Mouse (Mus musculus) right cerebral cortex, postnatal 10 days (tissue): ENCODE data around the gene Edar.
A peak's percentile ranks its signal among the peaks of the same experiment; 100 is the strongest.
"Not testable (repeated sequence)": the region's sequence is repeated elsewhere in the genome, so short reads cannot be mapped to it uniquely, and the experiment has no call there.

ENCODE experiments used
- DNase-seq, 2 experiments: peaks; one replicate each; pipeline ENCODE4 v3.0.0; 2021; ENCODE audit warnings: low spot score in 2 of 2

Gene Edar

DNA sequence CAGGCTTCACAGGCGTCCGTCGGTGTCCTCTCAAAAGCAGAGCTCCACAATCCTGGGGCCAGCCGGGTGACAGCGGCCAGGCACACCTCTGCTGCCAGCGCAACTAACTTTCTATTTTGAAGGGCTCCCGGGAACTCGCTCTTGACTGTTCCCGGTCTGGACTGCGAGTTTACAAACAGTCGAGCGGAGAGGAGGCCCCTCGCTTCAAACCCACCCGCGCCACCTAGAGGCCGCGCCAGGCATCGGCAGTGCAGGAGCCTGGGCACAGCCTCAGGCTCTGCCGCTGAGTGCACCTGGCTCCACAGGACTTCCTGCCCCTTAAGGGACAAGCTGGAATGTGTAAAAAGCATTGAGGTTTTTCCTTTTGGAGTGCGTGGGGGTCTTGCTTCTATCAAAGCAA, at the start of gene Edar:
Gene Edar (minus strand): TSS at position 122 of the 400 bp plus-strand sequence.
- DNase-seq: peak; percentile 73 to 87

DNA sequence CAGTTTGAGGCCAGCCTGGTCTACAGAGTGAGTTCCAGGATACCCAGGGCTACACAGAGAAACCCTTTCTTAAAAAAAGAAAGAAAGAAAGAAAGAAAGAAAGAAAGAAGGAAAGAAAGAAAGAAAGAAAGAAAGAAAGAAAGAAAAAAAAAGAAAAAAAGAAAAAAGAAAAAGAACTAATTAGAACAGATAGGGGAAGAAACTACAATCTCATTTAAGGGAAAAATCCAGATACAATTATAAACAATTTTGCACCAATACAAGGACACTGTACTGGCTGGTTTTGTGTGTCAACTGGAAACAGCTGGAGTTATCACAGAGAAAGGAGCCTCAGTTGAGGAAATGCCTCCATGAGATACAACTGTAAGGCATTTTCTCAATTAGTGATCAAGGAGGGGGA, 42.7 kb upstream of the Edar start, which contains the start of gene Gm17542:
Gene Gm17542 (minus strand): TSS at position 101 of the 400 bp plus-strand sequence.
- not testable (repeated sequence) for DNase-seq

DNA sequence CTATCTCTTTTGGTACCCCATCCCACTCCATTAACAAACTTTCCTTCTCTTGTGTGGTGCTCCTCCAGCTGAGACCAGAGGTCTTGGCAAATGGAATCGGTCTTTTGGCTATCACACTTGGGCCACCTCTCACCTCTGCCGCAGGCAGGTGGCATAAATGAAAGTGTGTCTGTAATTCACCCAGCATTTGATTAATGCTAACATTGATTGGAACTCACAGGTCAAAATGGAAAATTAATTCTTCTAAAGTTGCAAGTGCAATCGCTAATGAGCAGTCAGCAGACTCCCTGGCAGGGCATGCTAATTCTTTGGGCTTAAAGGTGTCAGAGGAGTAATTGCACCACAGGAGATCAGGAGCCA, 39.3 kb upstream of the Edar start:
- no peak for DNase-seq

- DNase-seq: no peak
Measured at GRCm38 (mm10) chr10:58713855-58714788, 38.7 kb upstream of the Edar start.

DNA sequence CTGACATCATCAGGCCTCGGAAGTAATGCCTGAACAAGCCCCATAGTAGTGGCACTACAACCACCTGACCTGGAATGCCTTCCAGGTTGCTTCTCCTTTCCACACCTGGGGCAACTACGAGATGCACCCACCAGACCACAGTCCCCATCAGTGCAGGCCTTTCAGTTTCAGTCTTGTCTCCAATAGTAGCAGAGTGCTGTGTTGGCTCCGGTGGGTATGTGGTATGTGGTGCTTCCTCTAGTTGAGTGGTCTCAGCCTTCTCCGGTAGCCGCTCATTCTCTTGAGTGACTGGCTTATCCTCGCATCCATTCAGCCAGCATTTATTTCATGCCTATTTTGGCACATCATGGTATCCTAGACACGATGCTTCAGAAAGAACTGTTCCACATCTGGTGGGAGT, 37.8 kb upstream of the Edar start:
- DNase-seq: no peak

DNA sequence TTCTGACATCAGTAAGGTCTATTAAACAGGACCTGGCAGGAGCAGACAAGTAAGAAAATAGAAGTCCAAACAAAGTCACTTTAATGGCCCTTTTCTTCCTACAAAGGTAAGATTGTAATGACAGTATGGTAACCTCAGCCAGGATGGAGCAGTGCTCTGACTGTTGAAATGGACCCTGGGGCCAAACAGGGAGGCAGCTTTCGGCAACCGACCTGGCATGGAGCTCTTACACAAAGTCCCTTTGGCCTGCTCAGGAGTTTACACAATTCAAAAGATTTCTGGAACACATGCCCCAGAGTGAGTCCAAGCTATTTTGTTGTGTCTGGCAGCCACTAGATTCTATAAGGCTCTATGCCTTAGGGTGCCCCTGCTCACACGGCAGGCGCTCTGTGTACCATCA, 33.6 kb upstream of the Edar start:
- no peak for DNase-seq

DNA sequence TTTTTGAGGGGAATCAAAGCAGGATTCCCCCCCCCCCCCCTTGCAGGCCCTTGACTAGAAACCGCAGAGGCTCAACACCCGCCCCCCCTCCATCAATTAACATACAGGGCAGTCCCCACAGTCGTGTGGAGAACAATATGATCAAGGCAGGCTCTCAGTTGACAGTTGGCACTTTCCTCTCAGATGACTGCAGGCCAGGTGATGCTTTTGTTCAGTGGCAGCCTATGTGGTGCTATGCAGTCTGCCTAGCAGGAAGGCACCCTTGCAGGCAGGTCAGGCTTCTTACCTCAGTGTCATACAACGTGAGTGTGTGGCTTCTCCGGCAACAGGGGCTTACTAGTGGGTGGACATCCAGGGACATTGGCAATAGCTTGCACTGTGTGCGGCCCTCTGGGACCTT, 25.1 kb upstream of the Edar start:
- DNase-seq: peak in 1 of 2 experiments; percentile 9

GRCm38 (mm10) chr10:58700160-58700559, 24.7 kb upstream of the Edar start:
- DNase-seq: peak in 1 of 2 experiments; percentile 15

GRCm38 (mm10) chr10:58698955-58699354, 23.5 kb upstream of the Edar start:
- peak in 1 of 2 experiments; percentile 21 for DNase-seq

GRCm38 (mm10) chr10:58691051-58691450, 15.6 kb upstream of the Edar start:
- no peak for DNase-seq

DNA sequence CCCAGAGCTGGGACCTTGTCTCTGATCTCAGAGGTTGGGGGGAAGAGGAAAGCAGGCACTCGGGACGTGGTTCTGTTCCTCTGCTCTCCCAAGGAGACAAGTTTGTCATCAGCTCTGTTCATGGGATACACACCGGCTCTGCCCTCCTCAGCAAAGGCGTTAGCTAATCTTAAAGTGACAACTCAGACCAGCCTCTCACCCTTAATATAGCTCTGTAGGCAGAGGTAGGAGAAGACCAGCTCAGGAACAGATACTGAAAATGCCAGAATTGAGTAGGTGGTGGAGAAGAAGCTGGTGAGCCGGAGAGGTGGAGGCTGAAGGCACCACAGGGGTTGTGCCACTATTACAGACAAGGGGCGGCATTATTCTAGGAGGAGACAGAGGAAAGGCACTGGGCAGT, 3.8 kb upstream of the Edar start:
- no peak for DNase-seq

GRCm38 (mm10) chr10:58673278-58674061, 2.0 kb downstream of the Edar start:
- peak; percentile 77 to 87 for DNase-seq

GRCm38 (mm10) chr10:58672557-58673277, 2.7 kb downstream of the Edar start:
- no peak for DNase-seq

GRCm38 (mm10) chr10:58663868-58664267, 11.6 kb downstream of the Edar start:
- peak; percentile 57 to 58 for DNase-seq

- DNase-seq: peak; percentile 71 to 75
Measured at GRCm38 (mm10) chr10:58663417-58663816, 12.0 kb downstream of the Edar start.

DNA sequence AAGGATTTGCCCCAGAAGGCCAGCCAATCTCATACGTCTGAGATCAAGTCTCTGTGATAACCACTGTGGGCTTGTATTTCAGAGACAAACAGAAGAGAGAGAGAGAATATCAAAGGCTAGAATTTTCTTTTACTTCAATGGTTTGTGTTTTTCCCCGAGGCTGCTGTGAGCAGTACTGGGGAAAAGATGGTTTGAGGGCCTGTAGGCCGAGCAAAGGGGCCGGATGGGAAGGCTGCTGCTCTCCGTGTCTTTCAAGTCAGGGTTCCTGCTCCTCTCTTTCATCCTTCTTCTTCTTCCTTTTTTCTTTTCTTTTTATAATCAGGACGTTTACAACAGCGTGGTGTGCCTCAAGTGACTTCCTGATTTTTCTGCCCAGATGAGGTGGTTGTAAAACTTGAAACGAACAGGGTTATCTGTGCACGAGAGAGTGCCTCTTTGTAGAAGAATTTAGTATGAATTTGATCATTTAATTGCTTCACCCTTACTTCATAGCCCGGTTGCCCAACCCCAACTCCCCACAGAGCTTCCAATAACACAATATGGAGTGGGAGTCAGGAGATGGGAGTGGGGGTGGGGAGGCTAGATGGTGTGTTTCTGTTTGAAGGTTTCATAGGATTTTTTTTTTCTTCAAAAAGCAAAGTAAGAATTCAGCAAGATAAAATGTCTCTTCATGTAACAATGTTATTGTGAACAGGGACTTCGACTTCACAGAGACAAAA, 16.0 kb downstream of the Edar start:
- DNase-seq: no peak

DNA sequence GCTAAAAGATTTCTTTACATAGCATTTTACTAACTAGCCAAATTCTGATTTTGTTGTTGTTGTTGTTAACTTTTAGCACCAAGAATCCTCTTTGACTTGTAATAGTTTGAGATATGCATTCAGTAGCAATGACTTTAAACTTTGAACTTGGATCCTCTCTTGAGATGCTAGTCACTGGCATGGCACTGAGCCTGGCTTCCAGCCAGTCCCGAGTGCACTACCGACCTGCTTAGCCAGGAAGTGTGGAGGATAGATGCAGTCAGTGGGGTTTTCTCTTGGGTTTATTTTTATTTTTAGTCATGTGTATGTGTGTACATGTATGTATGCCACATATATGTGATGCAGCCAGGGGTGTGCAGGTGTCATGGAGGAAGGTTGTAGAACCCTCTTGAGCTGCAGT, 17.7 kb downstream of the Edar start:
- no peak for DNase-seq

GRCm38 (mm10) chr10:58653679-58654078, 21.8 kb downstream of the Edar start:
- peak in 1 of 2 experiments; percentile 57 for DNase-seq

DNA sequence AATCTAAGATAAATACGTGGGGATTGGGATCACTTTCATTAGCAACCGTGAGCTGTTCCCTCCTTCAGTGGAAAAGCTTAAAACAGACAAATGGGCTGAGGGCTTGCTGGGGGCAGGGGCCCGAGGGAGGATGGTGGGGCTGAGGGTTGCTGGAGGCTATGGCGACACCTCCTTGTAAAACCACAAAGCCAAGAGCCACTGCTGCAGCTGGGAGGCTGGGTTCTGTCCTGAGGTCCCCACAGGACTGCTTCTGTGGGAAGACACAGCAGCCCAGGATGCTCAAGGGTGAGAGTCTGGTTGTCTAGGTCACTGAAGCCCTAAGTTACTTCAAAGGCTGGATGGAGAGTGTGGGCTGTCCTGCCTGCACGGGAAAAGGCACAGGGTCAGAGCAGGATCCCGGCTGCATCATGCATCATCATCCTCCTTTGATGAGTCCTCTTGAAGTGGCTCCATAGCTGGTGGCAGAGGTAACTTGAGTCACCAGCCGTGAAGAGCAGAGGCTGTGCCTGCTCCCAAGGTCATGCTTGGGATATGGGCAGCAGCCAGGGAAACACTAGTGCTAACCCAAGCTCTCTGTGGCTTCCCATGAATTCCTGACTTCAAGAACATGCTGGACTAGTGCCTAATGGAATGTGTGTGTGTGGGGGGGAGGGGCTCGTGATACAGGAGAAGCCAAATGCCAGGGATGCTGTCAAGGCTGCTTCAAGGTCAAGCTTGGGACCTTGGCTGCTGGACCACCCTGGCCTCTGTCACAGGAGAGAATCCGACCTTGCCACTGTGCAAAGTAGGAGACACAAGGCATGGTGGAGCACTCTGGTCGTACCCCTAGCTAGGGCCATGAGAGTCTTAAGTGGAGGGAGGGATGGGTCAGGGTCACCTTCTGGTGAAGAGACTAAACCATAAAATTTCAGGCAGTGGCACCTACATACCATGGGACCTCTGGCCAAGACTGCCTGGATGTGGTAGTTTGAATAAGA, 22.7 kb downstream of the Edar start:
- no peak for DNase-seq

DNA sequence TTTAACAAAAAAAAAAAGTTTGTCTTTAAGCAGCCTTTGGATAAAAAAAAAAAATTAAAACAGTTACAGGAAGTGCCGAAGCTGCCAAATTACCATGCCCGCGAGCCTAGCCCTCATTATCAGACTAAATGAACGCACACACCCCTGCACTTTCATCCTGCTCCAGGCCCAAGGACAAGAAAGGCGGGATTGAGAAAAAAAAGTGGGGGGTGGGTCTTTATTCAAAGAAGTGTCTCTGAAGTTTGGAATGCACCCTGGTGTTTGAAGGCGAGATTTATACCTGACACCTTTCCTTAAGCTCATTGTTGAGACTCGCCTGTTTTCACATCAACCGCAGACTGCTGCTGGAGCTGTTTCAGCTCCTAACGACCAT, 23.4 kb downstream of the Edar start:
- DNase-seq: no peak
